Mouse (Mus musculus): ENCODE results near the gene Map4.

The Map4 gene

DNA sequence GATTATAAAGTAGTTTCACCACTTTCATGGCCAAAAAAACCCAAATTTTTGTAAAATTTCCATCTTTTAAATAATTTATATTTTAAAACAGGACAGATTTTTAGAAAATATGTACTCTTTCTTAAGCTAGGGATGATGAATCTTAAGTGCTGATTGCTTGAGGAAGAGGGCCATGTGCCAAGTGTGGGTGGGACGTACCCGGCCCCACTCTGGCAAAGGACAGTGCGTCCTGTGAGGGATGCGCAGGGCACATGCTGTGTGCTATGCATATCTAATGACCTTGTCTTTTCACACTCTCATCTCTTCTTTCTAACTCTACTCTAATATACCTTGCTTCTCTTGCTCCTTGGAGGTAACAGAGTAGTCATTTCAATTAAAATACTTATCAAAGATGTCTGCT is 66.2 kb downstream of the Map4 start:
- no peak for DNase-seq (ENCODE audit: inconsistent ontology term)

- DNase-seq (ENCODE audit: inconsistent ontology term), result no peak
Measured at GRCm38 (mm10) chr9:110001946-110002345, 70.7 kb downstream of the Map4 start.

- no peak for DNase-seq (ENCODE audit: inconsistent ontology term)
Measured at GRCm38 (mm10) chr9:110002413-110002812, 71.2 kb downstream of the Map4 start.

GRCm38 (mm10) chr9:110019224-110019623 is 88.0 kb downstream of the Map4 start:
- DNase-seq (ENCODE audit: inconsistent ontology term), result peak; percentile 2

DNA sequence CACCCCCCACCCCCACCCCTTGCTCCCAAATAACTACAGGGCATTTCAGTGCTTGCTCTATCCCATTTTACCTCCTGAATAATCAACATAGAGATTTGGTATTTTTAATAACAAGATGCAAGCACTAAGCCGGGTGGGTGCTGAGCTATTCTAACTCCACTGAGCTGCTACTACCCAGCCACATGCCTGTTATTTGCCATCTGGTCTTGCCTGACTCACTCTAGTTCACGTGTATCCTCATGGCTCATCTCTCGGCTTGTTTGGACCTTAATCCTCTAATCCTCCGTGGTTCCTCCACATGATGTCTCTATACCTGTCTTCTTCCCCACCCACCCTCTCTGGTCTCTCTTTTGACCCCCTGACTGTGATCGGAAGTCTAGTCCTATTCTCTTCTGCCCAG is 89.1 kb downstream of the Map4 start:
- DNase-seq (ENCODE audit: inconsistent ontology term), result no peak

DNA sequence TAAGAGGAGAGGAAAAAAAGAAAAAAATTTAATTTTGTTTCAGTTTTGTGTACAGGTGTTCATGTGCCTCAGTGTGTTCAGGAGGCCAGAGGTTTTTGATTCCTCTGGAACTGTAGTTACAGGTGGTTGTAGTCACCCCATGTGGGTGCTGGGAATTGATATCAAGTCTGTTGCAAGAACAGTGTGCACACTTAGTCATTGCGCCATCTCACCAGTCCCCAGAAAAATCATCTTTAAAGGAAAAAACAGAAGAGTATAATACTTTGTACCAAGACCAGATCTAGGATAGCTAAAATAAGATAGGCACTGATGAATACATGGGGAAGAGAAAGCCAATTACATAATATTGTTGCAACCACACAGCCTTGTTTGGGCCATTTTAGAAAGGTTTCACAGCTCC is 90.2 kb downstream of the Map4 start:
- no peak for DNase-seq (ENCODE audit: inconsistent ontology term)

- no peak for DNase-seq (ENCODE audit: inconsistent ontology term)
Measured at GRCm38 (mm10) chr9:110022151-110022550, 90.9 kb downstream of the Map4 start.

DNA sequence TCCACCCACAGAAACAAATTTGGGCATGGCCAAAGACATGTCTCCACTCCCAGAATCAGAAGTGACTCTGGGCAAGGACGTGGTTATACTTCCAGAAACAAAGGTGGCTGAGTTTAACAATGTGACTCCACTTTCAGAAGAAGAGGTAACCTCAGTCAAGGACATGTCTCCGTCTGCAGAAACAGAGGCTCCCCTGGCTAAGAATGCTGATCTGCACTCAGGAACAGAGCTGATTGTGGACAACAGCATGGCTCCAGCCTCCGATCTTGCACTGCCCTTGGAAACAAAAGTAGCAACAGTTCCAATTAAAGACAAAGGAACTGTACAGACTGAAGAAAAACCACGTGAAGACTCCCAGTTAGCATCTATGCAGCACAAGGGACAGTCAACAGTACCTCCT is 103.8 kb downstream of the Map4 start:
- DNase-seq (ENCODE audit: inconsistent ontology term), result no peak

GRCm38 (mm10) chr9:110037895-110038294 is 106.6 kb downstream of the Map4 start:
- no peak for DNase-seq (ENCODE audit: inconsistent ontology term)

DNA sequence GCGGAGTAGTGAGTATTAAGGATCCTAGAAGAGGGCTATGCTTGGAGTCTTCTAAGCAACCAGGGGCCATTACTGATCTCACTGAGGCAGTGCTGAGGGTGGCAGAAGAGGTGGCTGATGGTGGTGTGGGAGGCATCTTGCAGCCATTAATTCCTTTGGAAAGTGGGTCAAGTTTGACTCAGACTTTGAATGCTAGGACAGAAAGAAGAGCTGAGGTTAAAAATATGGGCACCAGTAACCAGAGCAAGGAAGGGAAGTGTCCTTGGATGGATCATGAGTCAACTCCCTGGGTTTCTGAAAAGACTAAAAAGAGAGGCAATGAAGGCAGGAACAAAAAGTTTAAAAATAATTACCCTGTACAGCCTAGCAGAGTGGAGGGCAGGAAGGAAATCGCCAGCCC is 107.2 kb downstream of the Map4 start:
- DNase-seq (ENCODE audit: inconsistent ontology term), result no peak

- no peak for DNase-seq (ENCODE audit: inconsistent ontology term)
Measured at GRCm38 (mm10) chr9:110044373-110044772, 113.1 kb downstream of the Map4 start.

GRCm38 (mm10) chr9:110045763-110046377 is 114.6 kb downstream of the Map4 start:
- DNase-seq (ENCODE audit: inconsistent ontology term), result no peak

DNA sequence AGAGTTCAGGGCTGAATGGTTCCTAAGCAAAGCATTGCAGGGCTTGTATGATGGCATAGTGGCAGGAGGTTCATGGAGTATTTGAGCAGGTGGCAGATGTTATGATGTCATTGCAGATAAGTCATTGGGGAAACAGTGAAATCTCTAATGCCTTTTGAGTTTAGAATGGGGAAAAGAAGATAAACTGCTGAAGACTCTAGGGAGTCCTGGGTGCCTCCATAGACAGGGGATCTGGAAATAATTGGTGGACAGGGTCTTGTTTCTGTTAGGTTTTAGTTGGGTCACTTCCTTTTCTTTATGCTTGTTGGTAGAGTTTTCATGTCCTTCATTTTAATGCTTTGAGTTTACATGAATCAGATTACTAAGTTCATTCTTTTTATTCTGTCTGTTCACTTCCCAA is 116.0 kb downstream of the Map4 start:
- no peak for DNase-seq (ENCODE audit: inconsistent ontology term)

- no peak for DNase-seq (ENCODE audit: inconsistent ontology term)
Measured at GRCm38 (mm10) chr9:110047857-110048256, 116.6 kb downstream of the Map4 start.

GRCm38 (mm10) chr9:110051184-110051583 is 119.9 kb downstream of the Map4 start:
- no peak for DNase-seq (ENCODE audit: inconsistent ontology term)

DNA sequence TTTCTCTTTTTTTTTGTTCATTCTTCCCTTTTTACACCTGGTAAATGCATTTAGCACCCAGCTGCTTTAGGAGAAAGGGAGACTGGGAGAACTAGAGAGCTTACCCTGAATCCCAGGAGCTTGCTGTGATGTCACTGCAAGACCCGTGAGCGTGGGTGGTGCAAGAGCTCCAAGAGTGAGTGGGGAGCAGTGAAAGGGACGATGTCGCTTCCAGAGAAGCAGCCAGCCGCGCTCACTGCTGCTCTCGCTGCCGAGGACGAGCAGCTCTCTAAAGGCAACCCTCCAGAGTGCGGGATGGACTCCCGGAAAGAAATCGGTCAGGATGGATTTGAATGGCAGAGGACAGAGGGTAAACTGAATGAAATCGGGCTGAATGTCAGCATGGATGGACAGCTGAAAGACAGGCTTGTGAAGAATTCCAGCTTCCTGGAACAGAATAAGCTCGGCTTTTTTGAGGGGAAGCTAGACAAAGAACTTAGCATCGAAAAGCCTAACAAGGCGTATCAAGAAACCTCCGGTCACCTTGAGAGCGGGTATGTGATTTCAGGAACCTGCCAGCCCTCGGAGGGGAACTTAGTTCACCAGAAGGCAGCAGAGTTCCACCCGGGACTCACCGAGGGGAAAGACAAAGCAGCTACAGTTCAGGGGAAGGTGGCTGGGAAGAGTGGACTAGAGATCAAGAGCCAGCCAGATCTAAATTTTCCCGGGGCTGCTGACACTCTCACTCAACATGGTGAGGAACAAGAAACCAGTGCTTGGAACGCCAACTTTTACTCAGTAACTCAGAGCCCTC is 120.8 kb downstream of the Map4 start:
- peak; percentile 62 for DNase-seq (ENCODE audit: inconsistent ontology term)

- no peak for DNase-seq (ENCODE audit: inconsistent ontology term)
Measured at GRCm38 (mm10) chr9:110052951-110053304, 121.7 kb downstream of the Map4 start.

- peak; percentile 88 for DNase-seq (ENCODE audit: inconsistent ontology term)
Measured at GRCm38 (mm10) chr9:110053305-110054079, 122.2 kb downstream of the Map4 start.

- DNase-seq (ENCODE audit: inconsistent ontology term), result peak; percentile 40
Measured at GRCm38 (mm10) chr9:110054080-110054421, 122.8 kb downstream of the Map4 start.

- DNase-seq (ENCODE audit: inconsistent ontology term), result no peak
Measured at GRCm38 (mm10) chr9:110054781-110055180, 123.5 kb downstream of the Map4 start.

DNA sequence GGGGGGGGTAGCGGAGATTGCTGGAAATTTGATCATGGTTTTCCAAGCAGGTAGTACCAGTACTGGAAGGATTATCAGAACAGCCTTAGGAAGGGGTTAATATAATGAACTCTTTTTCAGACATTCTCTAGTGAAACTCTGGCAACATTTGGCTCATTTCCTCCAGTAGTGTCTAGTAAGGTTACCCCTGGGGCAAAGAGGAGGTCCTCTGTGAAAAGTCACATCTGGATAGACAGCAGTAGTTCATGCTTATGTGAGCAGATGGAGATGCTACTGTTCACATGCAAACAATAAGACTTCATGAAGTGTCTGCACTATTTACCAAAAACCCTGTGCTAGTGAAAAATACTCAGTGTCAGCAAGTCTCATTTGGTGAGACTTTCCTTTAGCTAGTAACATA is 125.9 kb downstream of the Map4 start:
- DNase-seq (ENCODE audit: inconsistent ontology term), result no peak

DNA sequence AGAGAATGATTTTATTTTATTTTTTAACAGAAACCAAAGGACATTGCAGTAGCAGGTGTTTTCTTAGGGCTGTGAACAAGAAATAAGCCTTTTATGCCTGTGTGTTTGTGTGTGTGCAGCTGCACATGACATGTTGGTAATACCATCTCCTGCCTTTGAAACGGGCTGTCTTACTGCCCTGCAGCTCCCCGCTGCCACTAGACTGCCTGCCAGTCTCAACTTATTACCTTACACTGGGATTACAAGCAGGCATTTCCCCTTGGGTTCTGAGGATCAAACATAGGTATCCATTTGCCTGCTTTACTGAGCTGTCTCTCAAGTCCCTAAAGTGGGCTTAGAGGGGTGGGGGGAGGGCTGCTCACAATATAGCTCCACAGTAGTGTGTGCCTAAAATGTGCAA is 129.5 kb downstream of the Map4 start:
- DNase-seq (ENCODE audit: inconsistent ontology term), result no peak

DNA sequence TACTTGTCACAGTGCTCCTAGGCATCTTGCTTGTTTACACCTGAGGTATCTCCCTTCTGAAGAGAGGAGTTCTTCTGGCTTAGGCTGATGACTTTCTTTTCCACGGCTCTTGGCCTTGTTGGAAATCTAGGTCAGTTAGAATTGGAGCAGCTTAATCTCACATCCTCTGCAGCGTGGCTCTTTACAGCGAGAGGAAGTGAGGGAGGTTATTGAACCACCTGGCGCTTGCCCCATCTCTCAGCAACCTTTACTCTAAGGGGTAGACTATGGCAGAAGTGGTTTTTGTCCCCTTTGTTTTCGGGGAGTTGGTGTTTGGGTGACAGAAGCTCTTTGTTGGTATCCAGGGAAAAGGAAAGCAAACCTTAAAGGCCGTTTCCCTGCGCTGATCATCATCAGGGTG is 131.1 kb downstream of the Map4 start:
- DNase-seq (ENCODE audit: inconsistent ontology term), result no peak

All from Muller cell, postnatal 12 days (primary cell).